Mouse (Mus musculus) gastrocnemius, adult 18-20 months (tissue): ENCODE measurements around the gene Gm5431. TPM values are rescaled to one million over a fixed set of nuclear protein-coding genes. Genes with fewer than 3 reads are reported as not detected.
"Not testable (repeated sequence)": the region's sequence is repeated elsewhere in the genome, so short reads cannot be mapped to it uniquely, and the experiment has no call there.

Experiments used
- DNase-seq: peaks from one replicate; pipeline ENCODE4 v3.0.0; 2021; ENCODE audit warnings: low spot score
- total RNA-seq, 2 experiments: library from RNA; stranded (reverse); gene quantifications; 2 replicates each; pipeline ENCODE4 v1.2.3; 2021

Gene Gm5431
- total RNA-seq, 2 experiments from 2014 or later = 0.43 to 0.52 TPM

DNA sequence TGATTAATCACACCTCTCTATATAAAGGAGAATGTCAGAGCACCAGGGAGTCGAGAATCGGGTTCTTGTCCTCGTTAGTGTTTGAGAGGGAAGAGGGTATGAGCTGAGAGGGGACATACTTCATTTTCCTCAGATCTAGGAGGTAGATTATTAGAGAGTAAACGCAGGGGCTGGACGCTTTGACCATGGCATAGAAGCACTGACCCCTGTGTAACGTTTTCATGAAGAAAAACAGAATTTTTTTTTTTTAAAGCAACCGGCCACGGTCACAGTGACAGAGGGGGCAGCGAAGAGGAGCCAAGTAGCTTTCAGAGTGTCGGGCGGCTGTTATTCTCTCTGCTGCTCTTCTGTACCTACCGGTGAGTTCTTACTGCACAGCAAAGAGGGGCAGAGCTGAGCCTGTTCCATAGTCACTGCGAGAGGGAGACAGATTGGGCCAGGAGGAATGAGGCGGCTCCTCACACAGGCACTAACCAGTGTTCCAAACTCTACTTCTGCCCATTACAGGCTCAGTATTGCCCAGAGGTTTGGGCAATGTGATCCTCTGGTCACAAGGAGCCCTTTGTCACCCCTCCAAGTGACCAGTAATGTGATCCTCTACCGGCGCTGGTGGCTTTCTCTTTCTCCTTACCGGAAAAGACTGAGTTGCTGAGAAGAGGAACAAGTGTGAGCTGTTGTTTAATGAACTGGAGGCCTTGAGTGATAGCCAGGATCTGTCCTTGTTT is 30.0 kb downstream of the Gm5431 start:
- peak; percentile 78 for DNase-seq

- peak; percentile 70 for DNase-seq
Observed at GRCm38 (mm10) chr11:48871201-48871772, 30.7 kb downstream of the Gm5431 start, which contains the start of gene Irgm1. TSS of gene Irgm1 (minus strand) at chr11:48871683.

- no peak for DNase-seq
Observed at GRCm38 (mm10) chr11:48870781-48871180, 31.2 kb downstream of the Gm5431 start.

- no peak for DNase-seq
Observed at GRCm38 (mm10) chr11:48869380-48870110, 32.5 kb downstream of the Gm5431 start.

DNA sequence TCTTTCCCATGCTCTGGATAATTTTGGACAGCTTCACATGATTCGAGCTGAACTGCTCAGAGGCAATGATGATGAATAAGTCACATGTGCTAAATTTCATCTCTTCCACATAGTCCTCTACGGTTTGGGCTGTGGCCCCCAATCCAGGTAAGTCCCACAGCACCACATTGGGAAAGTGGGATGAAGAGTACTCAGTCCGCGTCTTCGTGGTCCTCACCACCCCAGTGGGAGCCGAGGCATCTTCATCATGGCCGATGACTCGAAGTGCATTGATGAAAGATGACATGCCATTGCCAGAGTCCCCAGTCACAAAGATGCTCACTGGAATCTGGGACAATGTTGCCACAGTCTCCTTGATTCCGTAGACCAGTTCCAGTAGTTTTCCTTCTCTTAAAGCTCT is 35.5 kb downstream of the Gm5431 start:
- DNase-seq = no peak

DNA sequence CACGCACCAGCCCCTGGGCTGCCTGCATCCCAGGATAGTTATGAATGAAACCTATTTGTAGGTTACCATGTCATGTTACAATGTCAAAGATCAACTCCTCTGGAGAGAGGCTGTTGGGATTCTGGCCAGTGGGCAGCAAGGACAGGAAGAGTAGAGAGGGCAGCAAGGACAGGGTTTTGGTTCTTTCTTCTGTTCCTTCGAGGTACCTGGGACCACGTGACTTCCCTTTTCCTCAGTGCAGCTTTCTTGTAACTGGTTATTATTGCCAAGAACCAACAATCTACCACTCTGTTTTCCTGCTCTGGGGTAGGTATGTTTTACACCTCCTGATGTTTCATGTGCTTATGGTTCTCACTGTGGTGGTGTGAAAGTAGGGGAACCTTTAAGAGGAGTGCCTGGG is 38.2 kb downstream of the Gm5431 start:
- DNase-seq = no peak

GRCm38 (mm10) chr11:48862784-48863319 is 39.2 kb downstream of the Gm5431 start:
- no peak for DNase-seq

DNA sequence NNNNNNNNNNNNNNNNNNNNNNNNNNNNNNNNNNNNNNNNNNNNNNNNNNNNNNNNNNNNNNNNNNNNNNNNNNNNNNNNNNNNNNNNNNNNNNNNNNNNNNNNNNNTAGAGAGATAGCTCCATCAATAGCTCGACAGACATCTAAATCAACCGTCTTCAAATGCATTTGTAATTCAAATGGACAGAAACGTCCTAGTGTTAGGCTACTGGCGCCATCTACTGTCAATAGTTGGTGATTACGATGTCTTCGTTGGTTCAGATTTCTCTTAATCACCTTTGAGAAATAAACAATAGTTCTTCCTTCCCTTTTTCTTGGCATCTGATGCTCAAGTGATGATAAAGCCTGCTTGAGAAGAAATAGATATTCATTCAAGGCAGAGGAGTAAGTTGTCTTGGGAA is 43.0 kb downstream of the Gm5431 start:
- DNase-seq = peak; percentile 72

DNA sequence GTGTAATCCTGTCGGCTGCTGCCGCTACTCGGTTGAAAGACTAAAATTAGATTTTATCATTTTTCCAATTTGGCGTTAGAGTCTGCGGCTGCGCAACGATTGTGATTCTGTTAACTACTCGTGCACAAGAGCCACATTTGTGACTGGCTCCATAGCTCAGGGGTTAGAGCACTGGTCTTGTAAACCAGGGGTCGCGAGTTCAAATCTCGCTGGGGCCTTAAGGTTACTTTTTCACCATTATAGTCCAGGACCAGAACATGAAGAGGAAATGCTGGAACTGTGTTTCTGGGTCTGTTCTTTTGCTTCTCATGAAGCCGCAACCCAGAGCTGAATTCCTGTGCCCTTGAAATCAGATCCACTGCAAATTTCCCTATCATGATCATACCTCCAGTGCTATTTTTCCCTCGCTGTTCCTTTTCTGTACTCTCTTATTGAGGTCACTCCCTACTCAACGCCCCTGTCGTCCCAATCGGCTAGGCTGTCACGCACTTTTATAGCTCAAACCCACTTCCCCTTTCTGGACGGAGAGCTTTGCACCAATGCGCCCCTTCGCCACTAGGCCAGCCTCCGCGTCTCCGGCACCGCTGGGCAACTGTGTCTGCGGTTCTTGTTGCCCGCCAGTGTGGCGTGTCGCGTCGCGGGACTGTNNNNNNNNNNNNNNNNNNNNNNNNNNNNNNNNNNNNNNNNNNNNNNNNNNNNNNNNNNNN is 48.4 kb downstream of the Gm5431 start:
- DNase-seq = peak; percentile 91

GRCm38 (mm10) chr11:48852624-48853473 is 49.2 kb downstream of the Gm5431 start:
- DNase-seq = no peak

GRCm38 (mm10) chr11:48852190-48852589 is 49.8 kb downstream of the Gm5431 start:
- no peak for DNase-seq

- DNase-seq = no peak
Observed at GRCm38 (mm10) chr11:48851270-48851995, 50.6 kb downstream of the Gm5431 start.

DNA sequence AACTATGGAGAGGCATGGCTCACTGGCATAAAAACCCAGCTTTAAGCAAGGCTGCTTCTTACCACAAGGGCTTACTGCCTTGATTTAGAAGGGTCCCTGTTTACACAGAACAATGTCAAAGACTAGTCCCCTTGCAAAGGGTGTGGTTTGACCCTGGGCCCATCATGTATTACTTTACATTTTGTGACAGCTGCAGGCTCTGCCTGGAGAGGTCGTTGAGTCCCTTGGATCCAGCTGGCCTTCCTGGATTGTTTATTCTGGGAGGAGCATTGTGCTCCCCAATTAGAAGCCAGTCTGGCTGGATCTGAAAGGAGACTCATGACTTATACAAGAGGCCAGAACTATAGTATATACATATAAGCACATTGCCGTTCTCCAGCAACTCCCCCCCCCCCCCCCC is 51.8 kb downstream of the Gm5431 start:
- DNase-seq = no peak

GRCm38 (mm10) chr11:48846881-48847280 is 55.1 kb downstream of the Gm5431 start:
- no peak for DNase-seq

DNA sequence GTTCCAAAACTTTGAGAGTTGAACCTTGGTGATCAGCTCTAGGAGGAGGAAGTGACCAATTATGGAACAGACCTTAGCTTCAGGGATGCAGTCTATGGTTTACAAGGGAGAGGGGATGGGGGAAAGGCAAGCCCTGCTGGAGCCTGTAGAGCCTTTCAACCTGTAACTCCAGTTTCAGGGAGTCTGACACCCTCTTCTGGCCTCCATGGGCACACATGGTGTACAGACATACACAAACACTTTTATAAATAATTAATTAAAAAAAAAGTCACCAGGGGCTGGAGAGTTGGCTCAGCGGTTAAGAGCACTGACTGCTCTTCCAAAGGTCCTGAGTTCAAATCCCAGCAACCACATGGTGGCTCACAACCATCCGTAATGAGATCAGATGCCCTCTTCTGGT is 55.7 kb downstream of the Gm5431 start:
- not testable (repeated sequence) for DNase-seq

DNA sequence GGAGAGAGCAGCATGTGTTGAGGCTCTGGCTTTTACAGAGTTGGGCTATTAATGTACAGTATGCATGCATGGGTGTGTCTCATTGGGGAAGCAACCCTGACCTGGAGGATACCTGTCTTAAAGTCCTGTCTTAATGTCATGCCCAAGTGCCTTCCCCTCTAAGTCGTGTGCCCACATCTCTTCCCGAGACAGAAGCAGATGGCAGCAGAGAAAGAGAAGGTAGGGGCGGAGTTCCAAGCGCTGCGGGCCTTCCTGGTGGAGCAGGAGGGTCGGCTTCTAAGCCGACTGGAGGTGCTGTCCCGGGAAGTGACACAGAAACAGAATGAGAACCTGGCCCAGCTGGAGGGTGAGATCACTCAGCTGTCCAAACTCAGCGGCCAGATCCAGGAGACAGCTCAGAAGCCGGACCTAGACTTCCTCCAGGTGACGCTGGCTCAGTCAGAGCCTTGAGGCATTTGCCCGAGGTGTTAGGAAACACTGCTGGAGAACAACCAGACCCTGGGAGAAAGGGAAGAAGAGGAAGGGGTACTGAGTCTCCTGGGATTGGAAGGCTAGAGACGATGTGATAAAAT is 56.7 kb downstream of the Gm5431 start:
- peak; percentile 52 for DNase-seq

GRCm38 (mm10) chr11:48844309-48844708 is 57.7 kb downstream of the Gm5431 start:
- DNase-seq = no peak

DNA sequence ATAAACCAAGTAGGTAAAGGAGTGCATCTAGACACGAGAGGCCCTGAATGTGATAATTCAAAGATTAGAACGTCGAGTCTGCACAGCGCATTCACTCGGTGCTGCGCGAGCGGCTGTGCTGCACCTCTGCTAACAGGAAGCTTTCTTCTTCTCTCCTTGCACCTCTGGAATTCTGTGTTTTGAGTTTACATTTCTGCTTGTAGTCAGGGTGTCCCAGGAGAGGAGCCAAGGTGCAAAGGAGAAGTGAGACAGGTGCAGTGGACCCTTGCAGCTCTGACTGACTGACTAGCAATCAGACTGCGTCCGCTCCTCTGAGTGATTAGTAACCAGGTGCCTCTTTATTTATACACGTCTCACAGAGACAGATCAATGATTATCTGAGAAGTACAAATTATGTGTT is 58.8 kb downstream of the Gm5431 start:
- DNase-seq = no peak

- no peak for DNase-seq
Observed at GRCm38 (mm10) chr11:48842378-48842792, 59.6 kb downstream of the Gm5431 start.

GRCm38 (mm10) chr11:48841213-48841612 is 60.8 kb downstream of the Gm5431 start:
- no peak for DNase-seq
